Mouse (Mus musculus) gastrocnemius, adult 18-20 months (tissue): ENCODE results near the gene Spred1. TPM values are rescaled to one million over a fixed set of nuclear protein-coding genes. Genes with fewer than 3 reads are reported as not detected.
"Not testable (repeated sequence)": the region's sequence is repeated elsewhere in the genome, so short reads cannot be mapped to it uniquely, and the experiment has no call there.

Experiments used
- DNase-seq: peaks from one replicate; pipeline ENCODE4 v3.0.0; 2021; ENCODE audit warnings: low spot score
- total RNA-seq, 2 experiments: library from RNA; stranded (reverse); gene quantifications; 2 replicates each; pipeline ENCODE4 v1.2.3; 2021

The Spred1 gene
- total RNA-seq, 2 experiments from 2014 or later: 4.6 to 5.8 TPM

GRCm38 (mm10) chr2:117119291-117120245 is 1.6 kb upstream of the Spred1 start:
- DNase-seq: peak; percentile 74

- DNase-seq: peak; percentile 85
Measured at GRCm38 (mm10) chr2:117120246-117121211, 645 bp upstream of the Spred1 start.

GRCm38 (mm10) chr2:117121984-117122605 is 921 bp downstream of the Spred1 start:
- DNase-seq: no peak

- DNase-seq: peak; percentile 44
Measured at GRCm38 (mm10) chr2:117122701-117123337, 1.6 kb downstream of the Spred1 start.

DNA sequence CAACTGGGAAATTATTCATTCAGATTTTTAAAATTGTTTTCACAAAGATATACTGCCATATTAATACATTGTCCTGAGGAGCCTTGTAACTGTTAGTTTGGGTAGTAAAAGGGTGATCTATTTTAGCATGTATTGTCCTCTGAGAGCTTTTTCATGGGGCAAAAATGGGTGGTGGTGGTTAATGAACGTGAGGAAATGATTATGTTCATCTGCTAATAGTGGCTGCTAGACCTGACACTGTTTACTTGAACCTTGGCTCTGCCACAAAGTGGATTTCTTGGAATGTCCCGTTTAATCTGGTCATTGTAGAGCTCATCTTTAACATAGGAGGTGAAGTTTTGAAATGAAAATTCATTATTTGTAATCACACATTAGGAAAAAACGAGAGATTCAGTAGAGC is 2.5 kb downstream of the Spred1 start:
- no peak for DNase-seq

- DNase-seq: no peak
Measured at GRCm38 (mm10) chr2:117124839-117125238, 3.7 kb downstream of the Spred1 start.

- no peak for DNase-seq
Measured at GRCm38 (mm10) chr2:117129156-117129555, 8.0 kb downstream of the Spred1 start.

- DNase-seq: not testable (repeated sequence)
Measured at GRCm38 (mm10) chr2:117131041-117131440, 9.9 kb downstream of the Spred1 start.

DNA sequence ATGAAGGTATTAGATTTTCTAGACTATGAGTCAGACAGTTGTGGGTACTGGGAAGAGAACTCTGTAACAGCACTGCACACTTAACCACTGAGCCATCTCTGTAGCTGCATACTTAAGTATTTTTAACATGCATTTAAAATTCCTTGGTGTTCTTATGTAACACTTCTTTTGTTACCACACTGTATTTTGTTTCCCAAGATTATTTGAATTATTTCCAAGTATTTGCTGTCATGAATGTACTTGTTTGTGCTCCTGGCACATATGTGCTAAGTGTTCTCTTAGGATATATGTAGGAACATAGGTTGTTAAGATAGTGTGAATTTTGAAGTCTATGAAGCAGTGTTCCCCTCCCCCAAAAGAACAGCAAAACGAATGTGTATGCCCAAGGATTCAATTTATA is 10.7 kb downstream of the Spred1 start:
- DNase-seq: no peak

DNA sequence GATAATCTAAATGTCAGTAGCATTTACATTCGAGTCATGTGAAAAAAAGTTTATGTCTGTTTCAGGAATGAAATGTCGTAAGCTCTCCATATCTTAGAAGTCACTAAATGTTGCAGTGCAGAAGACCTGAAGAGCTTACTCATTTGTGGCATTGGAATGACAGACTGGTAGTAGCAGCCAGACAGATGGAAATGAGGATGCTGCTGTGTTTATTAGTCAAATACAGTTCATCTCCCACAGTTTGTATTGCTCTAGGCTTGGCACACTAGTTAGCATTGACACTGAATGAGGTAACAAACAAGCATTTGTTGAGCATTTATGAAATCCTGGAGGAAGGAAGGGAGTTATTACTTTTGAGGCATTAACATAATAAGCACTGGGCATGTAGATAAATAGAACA is 12.4 kb downstream of the Spred1 start:
- no peak for DNase-seq

DNA sequence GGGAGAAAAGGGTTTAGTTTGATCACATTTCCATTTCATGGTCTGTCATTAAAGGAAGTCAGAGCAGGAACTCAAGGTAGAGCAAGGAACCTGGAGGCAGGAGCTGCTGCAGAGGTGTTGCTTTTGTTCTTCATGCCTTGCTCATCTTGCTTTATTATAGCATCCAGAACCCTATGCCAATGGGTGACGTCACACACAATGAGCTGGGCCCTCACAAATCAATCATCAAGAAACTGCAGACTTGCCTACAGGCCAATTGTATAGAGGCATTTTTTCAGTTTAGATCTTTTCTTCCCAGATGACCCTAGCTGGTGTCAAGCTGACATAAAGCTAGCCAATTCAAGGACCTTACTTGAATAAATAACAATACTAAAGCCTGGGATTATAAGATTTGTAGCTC is 16.6 kb downstream of the Spred1 start:
- DNase-seq: no peak

- no peak for DNase-seq
Measured at GRCm38 (mm10) chr2:117138932-117139331, 17.8 kb downstream of the Spred1 start.

- DNase-seq: no peak
Measured at GRCm38 (mm10) chr2:117139977-117140376, 18.8 kb downstream of the Spred1 start.

- DNase-seq: no peak
Measured at GRCm38 (mm10) chr2:117143106-117143505, 21.9 kb downstream of the Spred1 start.

DNA sequence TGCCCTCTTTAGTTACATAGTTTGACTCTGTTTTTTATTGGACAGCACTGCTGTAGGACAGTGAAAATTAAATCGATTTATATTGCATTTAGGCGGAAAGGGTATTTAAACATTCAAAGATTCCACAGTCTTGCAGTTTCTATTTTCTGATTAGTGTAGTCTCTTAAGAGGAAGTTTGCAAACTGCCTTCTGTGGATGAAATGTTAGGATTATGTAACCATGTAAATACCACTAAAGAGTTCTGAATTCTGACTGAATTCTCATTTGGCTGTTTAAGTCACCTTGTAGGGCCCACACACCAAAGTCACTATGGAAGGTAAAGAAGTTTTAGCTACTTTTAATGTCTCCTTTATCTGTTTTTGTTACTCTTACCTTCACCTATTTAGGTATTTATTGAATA is 24.9 kb downstream of the Spred1 start:
- no peak for DNase-seq

DNA sequence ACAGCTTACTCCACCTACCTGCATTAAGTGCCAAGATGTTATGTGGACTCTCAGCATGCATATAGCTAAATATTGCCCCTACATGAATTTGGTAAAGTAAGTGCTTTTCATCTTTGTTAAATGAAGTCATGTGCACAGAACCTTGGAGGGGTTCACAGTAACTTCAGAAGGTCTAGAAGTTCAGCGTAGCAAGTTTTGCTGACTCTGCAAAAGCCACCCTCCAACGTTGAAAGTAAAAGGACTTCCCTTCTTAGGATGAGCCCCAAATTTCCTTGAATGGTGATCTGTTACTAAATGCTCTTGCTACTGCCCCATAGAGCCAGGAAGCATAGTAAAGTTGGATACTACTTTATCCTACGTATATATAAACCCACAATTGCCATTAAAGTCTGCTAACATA is 25.4 kb downstream of the Spred1 start:
- no peak for DNase-seq

DNA sequence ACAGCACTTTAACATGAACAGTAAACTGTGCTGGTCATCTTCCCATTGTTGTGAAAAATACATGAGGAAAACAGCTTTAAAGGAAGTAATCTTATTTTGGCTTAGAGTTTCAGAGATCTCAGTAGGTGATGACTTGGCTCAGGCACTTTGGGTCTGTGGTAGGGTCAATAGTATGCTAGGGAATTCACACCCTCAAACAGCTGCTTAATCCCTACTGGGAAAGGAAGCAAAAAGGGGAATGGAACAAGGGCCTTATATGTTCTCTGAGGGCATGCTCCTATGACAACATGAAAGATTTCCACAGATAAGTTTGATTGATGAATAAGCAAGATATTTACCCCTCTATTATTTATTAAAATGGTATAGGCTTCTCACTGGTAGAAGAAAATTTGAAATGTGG is 31.0 kb downstream of the Spred1 start:
- DNase-seq: no peak

GRCm38 (mm10) chr2:117168379-117168778 is 47.2 kb downstream of the Spred1 start:
- DNase-seq: no peak

DNA sequence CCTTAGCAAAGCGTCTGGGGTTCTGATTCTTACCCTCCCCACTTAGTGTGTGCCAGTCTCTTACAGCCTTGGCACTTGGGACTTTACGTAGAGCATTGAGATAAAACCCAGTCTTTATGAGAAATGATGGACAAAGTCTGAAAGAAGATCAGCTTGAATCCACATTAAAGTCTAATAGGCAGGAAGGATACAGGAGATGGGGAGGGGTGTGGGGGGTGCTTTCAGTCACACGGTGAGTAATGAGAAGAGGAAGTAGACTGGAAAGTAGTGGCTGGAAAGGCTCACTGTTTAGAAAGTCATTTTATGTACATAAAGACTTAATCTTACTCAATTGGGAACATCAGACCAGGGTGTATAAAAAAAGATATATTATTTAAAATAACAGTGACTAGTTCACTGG is 47.9 kb downstream of the Spred1 start:
- no peak for DNase-seq

- DNase-seq: no peak
Measured at GRCm38 (mm10) chr2:117172981-117173380, 51.8 kb downstream of the Spred1 start.

GRCm38 (mm10) chr2:117176066-117176465 is 54.9 kb downstream of the Spred1 start:
- no peak for DNase-seq
